Comparison of ENCODE assay signal across 12 mouse cellular contexts in the genomic region with DNA sequence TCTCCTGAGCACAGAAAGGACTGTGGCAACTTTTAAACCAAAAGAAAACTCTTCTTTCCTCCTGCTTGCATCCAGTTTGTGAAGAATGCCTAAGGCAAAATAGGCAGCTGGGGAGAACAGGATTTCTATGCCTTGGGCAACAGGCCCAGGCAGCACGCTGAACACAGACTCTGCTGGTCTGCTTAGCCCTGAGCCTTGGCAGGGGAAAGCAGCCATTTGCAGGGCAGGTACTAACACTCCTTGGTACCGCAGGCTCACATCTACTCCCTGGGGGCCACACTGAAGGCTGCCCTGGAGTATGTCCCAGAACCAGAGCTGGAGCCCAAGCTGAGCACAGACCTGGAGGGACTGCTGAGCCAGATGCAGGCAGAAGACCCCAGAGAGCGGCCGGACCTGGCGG. TPM values are rescaled to one million over a fixed set of nuclear protein-coding genes. Genes with fewer than 3 reads are reported as not detected.
DNase-seq lines count a peak whose midpoint lies in the region; ATAC-seq lines count a peak whose summit lies in the region.
"Had no signal": no experiment of that assay in that cellular context is flagged by ENCODE, and none has a peak within 500 bp of the region (broad histone marks: within the 10 kb centered on the region; RNA-seq: fewer than 3 reads in every experiment).

No protein-coding gene starts in this region.

- H3K36me3 ChIP-seq in hindbrain, embryonic 10.5 days: no peaks in the 10 kb centered on the region
- H3K36me3 ChIP-seq in hindbrain, embryonic 14.5 days (replicated peaks; ENCODE audit: control insufficient read depth, insufficient read depth): no peaks in the 10 kb centered on the region
- no peaks in the 10 kb centered on the region for H3K36me3 ChIP-seq in embryonic facial prominence, embryonic 13.5 days
- H3K36me3 ChIP-seq in midbrain, embryonic 12.5 days: no peaks in the 10 kb centered on the region
- H3K36me3 ChIP-seq: heart, embryonic 13.5 days had no signal

- no peak for DNase-seq in hindbrain, embryonic 10.5 days (ENCODE audit: low spot score)
- no peak for DNase-seq in hindbrain, embryonic 14.5 days (ENCODE audit: low spot score)
- DNase-seq in R1 (ENCODE audit: low read depth, low spot score) (peak; percentile 29), MN1 (ENCODE audit: low spot score) (no peak)
- DNase-seq in lung, postnatal 10 days: no peak
- DNase-seq in frontal cortex, postnatal 36 days (ENCODE audit: low spot score in 2 of 2): no peak
- DNase-seq: kidney, adult 18-20 months; lung, postnatal 4 days had no signal

- peaks cover 38% of the 10 kb centered on the region for H3K4me1 ChIP-seq in hindbrain, embryonic 10.5 days (replicated peaks)
- peaks cover 23% of the 10 kb centered on the region for H3K4me1 ChIP-seq in hindbrain, embryonic 14.5 days (replicated peaks; ENCODE audit: control insufficient read depth, insufficient read depth, low read length)
- H3K4me1 ChIP-seq in embryonic facial prominence, embryonic 13.5 days: peaks cover 24% of the 10 kb centered on the region
- peaks cover 20% of the 10 kb centered on the region for H3K4me1 ChIP-seq in midbrain, embryonic 12.5 days
- H3K4me1 ChIP-seq: heart, embryonic 13.5 days had no signal

- no peak for ATAC-seq in hindbrain, embryonic 14.5 days (ENCODE audit: low FRiP score)
- ATAC-seq in embryonic facial prominence, embryonic 13.5 days (ENCODE audit: insufficient number of reproducible peaks, insufficient read depth, low FRiP score, low TSS enrichment, low read depth): no peak; the same call in 1 of the 2 replicates
- ATAC-seq in midbrain, embryonic 12.5 days (ENCODE audit: low FRiP score, low read depth): no peak

- H3K27me3 ChIP-seq in hindbrain, embryonic 10.5 days (ENCODE audit: insufficient read depth, poor library complexity, severe bottlenecking): peaks cover 48% of the 10 kb centered on the region
- no peaks in the 10 kb centered on the region; the same call in 1 of the 2 replicates for H3K27me3 ChIP-seq in hindbrain, embryonic 14.5 days (ENCODE audit: control insufficient read depth, insufficient read depth, low read length)
- peaks cover 41% of the 10 kb centered on the region for H3K27me3 ChIP-seq in embryonic facial prominence, embryonic 13.5 days
- peaks cover 60% of the 10 kb centered on the region for H3K27me3 ChIP-seq in midbrain, embryonic 12.5 days

- H3K27ac ChIP-seq in hindbrain, embryonic 10.5 days: 0 out of 2 replicates have a peak overlapping the region, but pooled peaks have one; percentile 2
- H3K27ac ChIP-seq in hindbrain, embryonic 14.5 days: no peak overlapping the region
- peak overlapping the region; percentile 55 for H3K27ac ChIP-seq in embryonic facial prominence, embryonic 13.5 days
- peak overlapping the region; percentile 30; the same call in 1 of the 2 replicates for H3K27ac ChIP-seq in midbrain, embryonic 12.5 days (replicated peaks)
- H3K27ac ChIP-seq: heart, embryonic 13.5 days had no signal

- H3K9me3 ChIP-seq in hindbrain, embryonic 10.5 days: no peaks in the 10 kb centered on the region
- H3K9me3 ChIP-seq in hindbrain, embryonic 14.5 days (ENCODE audit: control insufficient read depth, low read length): no peaks in the 10 kb centered on the region
- H3K9me3 ChIP-seq in embryonic facial prominence, embryonic 13.5 days: no peaks in the 10 kb centered on the region
- no peaks in the 10 kb centered on the region for H3K9me3 ChIP-seq in midbrain, embryonic 12.5 days
- H3K9me3 ChIP-seq: heart, embryonic 13.5 days had no signal

- H3K4me2 ChIP-seq in hindbrain, embryonic 14.5 days (replicated peaks): no peak overlapping the region
- H3K4me2 ChIP-seq in embryonic facial prominence, embryonic 13.5 days: no peak overlapping the region
- no peak overlapping the region for H3K4me2 ChIP-seq in midbrain, embryonic 12.5 days (replicated peaks)
- H3K4me2 ChIP-seq: heart, embryonic 13.5 days had no signal

- no peak overlapping the region for H3K9ac ChIP-seq in hindbrain, embryonic 14.5 days
- H3K9ac ChIP-seq in embryonic facial prominence, embryonic 13.5 days: no peak overlapping the region
- no peak overlapping the region for H3K9ac ChIP-seq in midbrain, embryonic 12.5 days (replicated peaks)
- H3K9ac ChIP-seq: heart, embryonic 13.5 days had no signal

- H3K4me3 ChIP-seq in hindbrain, embryonic 10.5 days: no peak overlapping the region
- no peak overlapping the region for H3K4me3 ChIP-seq in hindbrain, embryonic 14.5 days (replicated peaks; ENCODE audit: low read length)
- no peak overlapping the region for H3K4me3 ChIP-seq in embryonic facial prominence, embryonic 13.5 days
- H3K4me3 ChIP-seq in midbrain, embryonic 12.5 days: no peak overlapping the region
- H3K4me3 ChIP-seq: erythroblast, embryonic 14.5 days; heart, embryonic 13.5 days had no signal

- WGBS in hindbrain, embryonic 10.5 days: 75% methylated on average over 5 of the region's 5 CpGs
- 44% methylated on average over 5 of the region's 5 CpGs for WGBS in hindbrain, embryonic 14.5 days
- WGBS in embryonic facial prominence, embryonic 13.5 days: 60% methylated on average over 5 of the region's 5 CpGs
- WGBS in midbrain, embryonic 12.5 days: 65% methylated on average over 5 of the region's 5 CpGs

RNA-seq across cellular contexts. Expression of gene Kndc1, which starts 13.7 kb away (rescaled TPM):
- polyA plus RNA-seq in hindbrain, embryonic 10.5 days (2016; fragmentation: Nextera tagmentation; extraction: Ambion mirVana): 0.58 and 1.0 TPM in 2 replicates
- 25.6 and 29.1 TPM in 2 replicates for polyA plus RNA-seq in hindbrain, embryonic 14.5 days (2014; fragmentation: Nextera tagmentation; extraction: Ambion mirVana)
- 0.11 and 0.15 TPM in 2 replicates for polyA plus RNA-seq in embryonic facial prominence, embryonic 13.5 days (2015; fragmentation: Nextera tagmentation; extraction: Ambion mirVana)
- polyA plus RNA-seq in midbrain, embryonic 12.5 days (2016; fragmentation: Nextera tagmentation; extraction: Ambion mirVana): 1.2 and 1.5 TPM in 2 replicates
- polyA plus RNA-seq: erythroblast, embryonic 14.5 days had no signal

RNA-seq across cellular contexts. Expression of gene Utf1, which starts 35.4 kb away (rescaled TPM):
- polyA plus RNA-seq in hindbrain, embryonic 10.5 days (2016; fragmentation: Nextera tagmentation; extraction: Ambion mirVana): not detected in 2 replicates
- polyA plus RNA-seq in hindbrain, embryonic 14.5 days (2014; fragmentation: Nextera tagmentation; extraction: Ambion mirVana): not detected in 2 replicates
- polyA plus RNA-seq in embryonic facial prominence, embryonic 13.5 days (2015; fragmentation: Nextera tagmentation; extraction: Ambion mirVana): 0.28 and 0.36 TPM in 2 replicates
- polyA plus RNA-seq in midbrain, embryonic 12.5 days (2016; fragmentation: Nextera tagmentation; extraction: Ambion mirVana): not detected in 2 replicates
- polyA plus RNA-seq: erythroblast, embryonic 14.5 days; heart, embryonic 13.5 days had no signal

Comparison
In these comparisons a context has a peak if more than half of its experiments do, and no peak if none do; other contexts are left out.
1. RNA of gene Kndc1, which starts 13.7 kb away (polyA plus RNA-seq): 25.6 to 29.1 TPM in hindbrain, embryonic 14.5 days; 1.2 to 1.5 TPM in midbrain, embryonic 12.5 days, 0.58 to 1.0 TPM in hindbrain, embryonic 10.5 days and 0.11 to 0.15 TPM in embryonic facial prominence, embryonic 13.5 days; every median in the first group is over 10 times any median in the second.